ENCODE assay signal across 22 mouse cellular contexts in the genomic region with DNA sequence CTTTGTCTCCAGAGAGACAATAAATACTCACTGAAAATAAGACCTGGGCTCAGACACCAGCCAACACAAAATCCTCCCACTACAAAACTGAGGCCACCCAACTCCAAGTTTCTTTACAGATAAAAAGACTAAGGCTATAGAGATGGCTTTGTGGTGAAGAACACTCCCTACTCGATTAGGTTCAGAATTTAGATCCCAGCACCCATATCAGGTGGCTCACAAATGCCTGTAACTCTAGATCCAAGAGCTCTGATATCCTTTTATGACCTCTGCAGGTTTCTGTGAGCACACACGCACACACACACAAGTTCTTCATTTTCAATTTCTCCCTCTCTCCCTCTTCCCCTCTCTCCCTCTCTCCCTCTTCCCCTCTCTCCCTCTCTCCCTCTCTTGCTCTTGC. TPM values are rescaled to one million over a fixed set of nuclear protein-coding genes. Genes with fewer than 3 reads are reported as not detected.
A peak's percentile ranks its signal among the peaks of the same experiment; 100 is the strongest.
DNase-seq lines count a peak whose midpoint lies in the region; ATAC-seq and TF ChIP-seq lines count a peak whose summit lies in the region.
"Had no signal": no experiment of that assay in that cellular context is flagged by ENCODE, and none has a peak within 500 bp of the region (broad histone marks: within the 10 kb centered on the region; RNA-seq: fewer than 3 reads in every experiment).

No protein-coding gene starts in this region.

- H3K9me3 ChIP-seq in heart, embryonic 10.5 days = no peaks in the 10 kb centered on the region
- H3K9me3 ChIP-seq in MEL (replicated peaks; ENCODE audit: insufficient read depth, low read length) = no peaks in the 10 kb centered on the region
- H3K9me3 ChIP-seq: G1E had no signal

- ATAC-seq in megakaryocyte-erythroid progenitor cell, adult 5-6 weeks (replicated peaks; ENCODE audit: low FRiP score, low TSS enrichment, poor library complexity, severe bottlenecking) = 0 out of 2 replicates have a peak, but pooled peaks have one; percentile 29
- ATAC-seq: activated CD4-positive, CD25-positive, alpha-beta regulatory T cell, adult 4 months; CD4-positive, CD25-positive, alpha-beta regulatory T cell, adult 4 months; Patski had no signal

- H3K9ac ChIP-seq in MEL (ENCODE audit: control insufficient read depth, low read depth, low read length, poor library complexity, severe bottlenecking) = no peak overlapping the region

- H3K4me1 ChIP-seq in heart, embryonic 10.5 days = peaks cover 20% of the 10 kb centered on the region
- peaks cover 3 to 8% of the 10 kb centered on the region in 2 experiments; a peak in 3 of 4 replicates for H3K4me1 ChIP-seq in MEL (ENCODE audit: control insufficient read depth in 1 of 2, insufficient read depth in 2 of 2, low read length in 2 of 2)

- TF ChIP-seq POLR2A in MEL (IDR thresholded peaks at IDR 0.05; ENCODE audit: control insufficient read depth in 1 of 2, insufficient read depth in 1 of 2, low read depth in 1 of 2, low read length in 2 of 2, poor library complexity in 1 of 2) = no peak

- no peaks in the 10 kb centered on the region for H3K79me2 ChIP-seq in MEL (ENCODE audit: control insufficient read depth, insufficient read depth, low read length, poor library complexity)

- H3K4me3 ChIP-seq in heart, embryonic 10.5 days = no peak overlapping the region
- no peak overlapping the region for H3K4me3 ChIP-seq in MEL (ENCODE audit: control insufficient read depth in 1 of 2, insufficient read depth in 1 of 2, low read depth in 2 of 2, low read length in 2 of 2)

- H3K27ac ChIP-seq in heart, embryonic 10.5 days = no peak overlapping the region
- H3K27ac ChIP-seq in MEL (ENCODE audit: control insufficient read depth, low read depth, low read length) = no peak overlapping the region

- H3K27me3 ChIP-seq in heart, embryonic 10.5 days (ENCODE audit: insufficient read depth, poor library complexity, severe bottlenecking) = no peaks in the 10 kb centered on the region
- no peaks in the 10 kb centered on the region for H3K27me3 ChIP-seq in MEL (ENCODE audit: control insufficient read depth in 1 of 2, insufficient read depth in 2 of 2, low read length in 2 of 2)
- H3K27me3 ChIP-seq: CH12.LX, Patski had no signal

- peak; percentile 53 to 66; a peak in 3 of 4 replicates for TF ChIP-seq EP300 in MEL (IDR thresholded peaks at IDR 0.05; ENCODE audit: low read depth in 1 of 2, low read length in 2 of 2)

- no peak for TF ChIP-seq CTCF in MEL (IDR thresholded peaks at IDR 0.05 in 2 of 3, conservative IDR thresholded peaks at IDR 0.05 in 1 of 3; ENCODE audit: control insufficient read depth in 1 of 3, insufficient read depth in 1 of 3, low read depth in 2 of 3, low read length in 3 of 3, poor library complexity in 1 of 3, severe bottlenecking in 1 of 3)

- no peak for TF ChIP-seq RAD21 in MEL (IDR thresholded peaks at IDR 0.05; ENCODE audit: low read depth, low read length)

- 77% methylated on average over 2 of the region's 2 CpGs for WGBS in heart, embryonic 10.5 days

- peak; percentile 53 for DNase-seq in heart, embryonic 10.5 days (ENCODE audit: low spot score)
- DNase-seq in heart, postnatal 4 days = no peak
- DNase-seq in MEL (ENCODE audit: low read depth, low spot score) = peak; percentile 54
- no peak for DNase-seq in thymus, postnatal 14 days
- DNase-seq in lung, postnatal 36 days = no peak
- DNase-seq: adrenal gland, adult 2 months; adrenal gland, adult 8-10 months; adrenal gland, postnatal 10 days; adrenal gland, postnatal 14 days; adrenal gland, postnatal 25 days; adrenal gland, postnatal 36 days; B cell, adult 2 months; cerebellum, adult 11 months; cerebellum, adult 11-12 months; cerebellum, adult 18-20 months; cerebellum, adult 2 months had no signal

- no peaks in the 10 kb centered on the region for H3K36me3 ChIP-seq in heart, embryonic 10.5 days
- peaks cover 0 to 6% of the 10 kb centered on the region in 2 experiments; a peak in 2 of 4 replicates for H3K36me3 ChIP-seq in MEL (ENCODE audit: control insufficient read depth in 1 of 2, insufficient read depth in 2 of 2, low read length in 2 of 2)

TF ChIP-seq in MEL, 35 proteins besides CTCF, POLR2A, EP300 and RAD21:
- TF ChIP-seq POLR2AphosphoS2 (IDR thresholded peaks at IDR 0.05; ENCODE audit: low read length) = no peak
- 0 out of 2 replicates have a peak, but pooled peaks have one; percentile 36 for TF ChIP-seq ETS1 (IDR thresholded peaks at IDR 0.05; ENCODE audit: low read depth, low read length)
- TF ChIP-seq NELFE (IDR thresholded peaks at IDR 0.05; ENCODE audit: low read depth, low read length) = no peak
- TF ChIP-seq MAZ (IDR thresholded peaks at IDR 0.05; ENCODE audit: low read depth, low read length) = no peak
- TF ChIP-seq UBTF (IDR thresholded peaks at IDR 0.05; ENCODE audit: borderline replicate concordance, insufficient read depth, low read depth, low read length) = no peak
- peak; percentile 42; the same call in 1 of the 2 replicates for TF ChIP-seq RCOR1 (IDR thresholded peaks at IDR 0.05; ENCODE audit: low read depth, low read length)
- TF ChIP-seq BHLHE40 (IDR thresholded peaks at IDR 0.05; ENCODE audit: borderline replicate concordance, low read depth, low read length) = no peak
- peak; percentile 48; the same call in 1 of the 2 replicates for TF ChIP-seq TCF12 (IDR thresholded peaks at IDR 0.05; ENCODE audit: low read depth, low read length)
- TF ChIP-seq SIN3A (IDR thresholded peaks at IDR 0.05; ENCODE audit: low read length) = peak; percentile 26; the same call in 1 of the 2 replicates
- no peak for TF ChIP-seq E2F4 (IDR thresholded peaks at IDR 0.05; ENCODE audit: borderline replicate concordance, low read depth, low read length)
- TF ChIP-seq GATA1 (IDR thresholded peaks at IDR 0.05; ENCODE audit: low read depth, low read length) = peak; percentile 61

RNA-seq across cellular contexts. Expression of a gene that starts 34.6 kb away (rescaled TPM):
- polyA plus RNA-seq in heart, embryonic 10.5 days (2016; fragmentation: Nextera tagmentation; extraction: Ambion mirVana) = 51.1 TPM in 2 replicates
- 10 to 100 TPM; 18.8 to 19.8 TPM for total RNA-seq in heart, postnatal 4 days (2021)
- total RNA-seq in MEL (2012; rRNA removed) = 49.5 and 53.0 TPM in 2 replicates
- polyA plus RNA-seq in MEL (2012; ENCODE audit: insufficient read depth in 1 of 2, insufficient read length in 2 of 2, low read depth in 1 of 2, low replicate concordance in 2 of 2, missing spikeins in 1 of 2) = 10 to 100 TPM in 1 of 2 experiments, not detected in 1; 74.7 TPM
- 11.4 and 16.1 TPM in 2 replicates for total RNA-seq in megakaryocyte-erythroid progenitor cell, adult 5-6 weeks (2014; fragmentation: Nextera tagmentation)
- total RNA-seq in megakaryocyte-erythroid progenitor cell, adult 5-6 weeks (2017) = 7.0 and 12.0 TPM in 2 replicates

Comparison
In these comparisons a context has a peak if more than half of its experiments do, and no peak if none do; other contexts are left out.
1. DNase-seq: peak in heart, embryonic 10.5 days (single experiment) and MEL (single experiment); none in heart, postnatal 4 days (single experiment), thymus, postnatal 14 days (single experiment) and lung, postnatal 36 days (single experiment).